Mouse (Mus musculus): ENCODE results near the gene Gpbp1.

Gene Gpbp1

GRCm38 (mm10) chr13:111461424-111461823, 28.5 kb downstream of the Gpbp1 start:
- no peak for DNase-seq

- DNase-seq: no peak
Observed at GRCm38 (mm10) chr13:111456790-111457189, 33.1 kb downstream of the Gpbp1 start.

GRCm38 (mm10) chr13:111444325-111444724, 45.6 kb downstream of the Gpbp1 start:
- no peak for DNase-seq

GRCm38 (mm10) chr13:111431174-111431573, 58.7 kb downstream of the Gpbp1 start:
- no peak for DNase-seq

DNA sequence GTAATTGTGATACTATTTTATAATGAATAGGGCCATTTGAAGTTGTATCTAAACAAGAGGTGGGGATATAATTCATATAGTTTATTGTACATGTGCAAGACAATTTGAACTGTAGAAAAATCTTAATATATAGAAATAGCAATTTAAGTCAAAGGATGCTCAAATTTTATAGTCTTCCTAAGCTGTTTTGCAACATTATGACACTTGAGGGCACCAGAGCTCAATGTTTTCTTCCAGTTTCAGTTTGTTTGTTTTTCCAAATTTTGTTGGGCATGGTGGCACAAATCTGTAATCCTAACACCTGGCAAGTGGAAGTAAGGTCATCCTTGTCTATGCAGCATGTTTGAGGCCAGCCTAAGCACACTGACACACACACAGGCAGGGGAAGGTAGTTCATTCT, 68.6 kb downstream of the Gpbp1 start:
- no peak for DNase-seq

- no peak for DNase-seq
Observed at GRCm38 (mm10) chr13:111418087-111418486, 71.8 kb downstream of the Gpbp1 start.

- DNase-seq: peak; percentile 51
Observed at GRCm38 (mm10) chr13:111413156-111413555, 76.8 kb downstream of the Gpbp1 start.

DNA sequence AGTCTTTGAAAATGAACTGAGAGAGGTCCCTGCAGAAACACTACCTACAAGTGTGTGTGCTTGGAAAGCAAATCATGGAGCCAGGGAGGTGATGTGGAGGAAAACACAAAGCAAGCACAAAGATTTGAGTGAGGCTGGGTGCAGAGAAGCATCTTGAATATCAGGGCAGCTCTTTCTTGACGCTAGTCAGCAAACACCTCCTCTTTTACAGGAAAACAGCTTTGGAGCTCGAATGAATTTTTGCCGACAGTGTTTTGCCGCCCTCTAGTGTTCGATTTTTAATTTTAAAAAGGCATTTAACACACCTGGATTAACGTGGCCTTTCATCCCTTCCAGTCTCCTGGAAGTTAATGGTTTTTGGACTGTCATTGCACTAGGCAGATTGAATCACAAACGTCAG, 79.1 kb downstream of the Gpbp1 start:
- DNase-seq: no peak

- DNase-seq: no peak
Observed at GRCm38 (mm10) chr13:111406859-111407389, 83.0 kb downstream of the Gpbp1 start.

DNA sequence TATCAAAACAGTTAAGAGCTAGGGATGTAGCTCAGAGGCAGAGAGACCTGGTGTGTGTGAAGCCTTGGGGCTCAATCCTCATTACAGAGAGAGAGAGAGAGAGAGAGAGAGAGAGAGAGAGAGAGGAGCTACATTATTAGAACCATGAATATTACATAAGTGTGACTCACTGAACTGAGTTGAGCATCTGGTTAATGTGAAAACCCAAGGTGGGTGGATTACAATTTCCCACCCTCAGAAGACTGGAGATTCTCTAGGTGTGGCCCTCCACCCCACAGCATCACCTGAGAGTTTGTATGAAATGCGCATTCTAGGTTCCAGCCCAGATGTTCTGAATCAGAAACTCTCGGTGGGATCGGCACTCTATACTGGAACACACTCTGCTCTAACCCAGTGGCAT, 84.0 kb downstream of the Gpbp1 start:
- DNase-seq: no peak

- no peak for DNase-seq
Observed at GRCm38 (mm10) chr13:111397600-111398151, 92.2 kb downstream of the Gpbp1 start.

DNA sequence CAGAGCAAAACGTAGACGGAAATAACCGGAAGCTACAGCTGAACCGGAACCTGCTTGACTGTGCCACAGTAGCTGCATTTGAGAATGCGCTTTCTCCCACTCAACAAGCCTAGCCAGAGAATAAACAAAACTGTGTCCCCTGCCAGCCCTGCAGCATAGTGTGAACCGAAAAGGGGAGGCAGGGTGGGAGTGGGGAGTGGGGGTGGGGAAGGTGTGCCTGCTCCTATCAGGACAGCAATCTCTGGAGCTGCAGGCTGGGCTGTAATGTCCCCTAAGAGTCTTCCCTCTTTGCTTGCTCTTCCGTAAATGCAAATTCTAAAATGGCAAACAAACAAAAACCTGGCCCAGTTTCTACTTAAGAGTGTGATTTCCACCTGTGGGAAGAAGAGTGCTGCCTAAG, 92.8 kb downstream of the Gpbp1 start:
- no peak for DNase-seq

DNA sequence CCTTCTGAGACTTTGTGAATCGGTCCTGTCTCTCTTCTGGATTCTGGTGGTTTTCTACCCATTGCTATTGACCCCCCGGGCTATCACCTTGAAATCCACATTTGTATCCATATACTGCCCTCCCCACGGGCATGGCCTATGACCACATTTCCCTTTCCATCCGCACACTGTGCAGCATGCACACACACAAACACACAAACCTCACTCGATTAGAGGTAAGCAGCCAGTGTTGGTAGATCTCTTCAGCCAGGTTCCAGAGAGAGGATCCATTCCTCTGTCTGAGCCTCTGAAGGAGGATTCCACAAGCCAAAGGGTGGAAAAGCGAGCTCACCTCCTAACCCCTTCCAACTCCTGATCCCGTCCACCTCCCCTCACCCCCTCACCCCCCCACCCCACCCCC, 94.4 kb downstream of the Gpbp1 start:
- no peak for DNase-seq

DNA sequence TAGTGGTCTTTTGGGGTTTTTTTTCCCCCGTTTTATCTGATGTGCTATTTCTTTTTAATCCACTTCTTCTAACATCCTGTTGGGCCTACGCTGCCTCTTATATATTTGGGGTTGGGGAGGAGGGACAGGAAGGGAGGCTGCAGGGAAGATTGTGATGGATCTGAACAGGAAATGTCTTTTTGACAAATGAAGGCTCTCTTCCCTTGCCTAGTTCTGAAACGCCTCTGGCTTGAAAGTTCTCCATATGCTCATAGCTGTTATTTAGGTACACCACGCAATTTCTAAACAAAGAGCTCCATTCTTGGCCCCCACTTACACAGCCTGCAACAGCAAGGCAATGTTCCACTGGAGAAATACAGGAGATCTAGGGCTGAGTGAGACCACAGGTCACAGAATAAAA, 95.0 kb downstream of the Gpbp1 start:
- no peak for DNase-seq

GRCm38 (mm10) chr13:111394341-111394740, 95.6 kb downstream of the Gpbp1 start:
- DNase-seq: no peak

GRCm38 (mm10) chr13:111393426-111393825, 96.5 kb downstream of the Gpbp1 start:
- DNase-seq: no peak

DNA sequence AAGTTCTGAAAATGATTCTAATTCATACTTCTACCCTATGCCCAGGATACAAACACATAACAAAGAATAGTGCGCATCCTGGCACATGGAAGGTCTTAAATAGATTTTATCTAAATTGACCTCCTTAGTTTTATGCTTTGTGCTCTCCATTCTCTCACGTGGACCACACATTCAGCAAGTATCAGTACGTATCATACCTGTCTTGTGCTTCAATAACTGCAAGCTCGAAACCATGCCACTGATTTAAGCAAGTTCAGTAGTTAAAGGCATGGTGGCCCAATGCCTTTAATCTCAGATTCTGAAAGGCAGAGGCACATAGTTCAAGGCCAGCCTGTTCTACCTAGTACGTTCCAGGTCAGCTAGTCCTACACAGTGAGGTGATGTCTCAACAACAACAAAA, 98.5 kb downstream of the Gpbp1 start:
- DNase-seq: no peak

GRCm38 (mm10) chr13:111391011-111391410, 98.9 kb downstream of the Gpbp1 start:
- no peak for DNase-seq

DNA sequence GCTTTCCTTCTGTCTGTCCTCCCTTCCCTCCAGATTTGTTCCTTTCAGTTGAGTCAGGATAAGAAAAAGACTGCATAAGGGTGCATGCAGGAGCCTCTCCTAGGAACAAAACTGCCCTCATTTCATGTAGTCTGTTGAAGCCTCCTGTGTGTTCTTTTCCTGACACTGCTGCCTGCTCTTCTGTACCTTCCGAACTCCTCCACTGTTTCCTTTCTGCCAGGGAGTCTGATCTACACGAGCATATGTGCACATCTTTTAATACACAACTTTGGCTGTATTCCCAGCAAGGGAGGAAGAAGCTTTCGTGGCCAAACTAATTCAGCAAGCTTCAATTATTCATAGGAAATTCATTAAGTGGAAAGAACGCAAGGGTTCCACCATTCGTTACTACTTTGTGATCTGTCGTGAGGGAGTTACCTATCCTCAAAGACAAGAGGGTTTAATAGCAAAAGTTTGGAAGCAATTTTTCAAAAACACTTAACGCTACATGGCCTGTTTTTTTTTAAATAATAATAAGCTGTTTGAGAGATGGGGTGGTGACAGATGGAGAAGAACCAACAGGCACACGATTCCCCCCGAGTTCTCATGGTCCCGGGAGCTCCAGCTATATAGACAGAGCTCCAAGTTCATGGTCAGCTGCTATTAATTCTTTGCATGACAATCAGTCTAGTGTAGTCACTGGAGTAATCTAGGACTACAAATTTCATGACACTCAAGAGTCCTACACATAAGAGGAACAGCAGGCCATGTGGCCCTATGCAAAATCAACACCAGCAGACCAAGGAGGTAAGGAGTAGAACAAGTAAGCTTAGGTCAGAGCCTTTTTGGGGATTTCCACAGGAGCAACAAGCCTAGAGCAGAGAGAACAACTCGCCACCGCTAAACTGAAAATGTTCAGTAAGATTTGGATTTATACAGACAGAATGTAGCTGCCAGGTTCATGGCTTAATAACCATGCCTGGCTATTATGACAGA, 105.6 kb downstream of the Gpbp1 start:
- no peak for DNase-seq
